Mouse (Mus musculus): Measurements from ENCODE around the gene Itga2.

Gene Itga2

DNA sequence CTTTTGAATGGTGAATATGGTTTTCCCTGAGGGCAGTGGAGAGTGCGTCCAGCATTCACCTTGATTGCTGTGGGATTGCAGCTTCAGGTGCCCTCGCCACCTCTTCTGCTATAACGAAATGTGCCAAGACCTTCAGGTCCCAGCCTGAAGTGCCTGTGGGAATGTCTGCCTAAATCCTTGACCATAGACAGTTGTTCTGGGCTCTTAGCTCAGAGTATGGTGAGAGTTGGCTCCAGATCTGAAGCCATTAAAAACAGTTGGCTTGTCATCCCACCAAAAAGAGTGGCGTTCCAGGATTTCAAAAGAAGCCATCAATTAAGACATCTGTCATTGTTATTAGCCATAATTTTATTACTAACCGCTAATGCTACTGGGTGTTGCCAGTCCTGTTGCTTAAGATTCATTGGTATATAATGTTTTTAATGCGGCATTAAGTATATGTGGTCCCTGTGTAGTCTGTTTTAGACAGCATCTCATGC, 106.5 kb downstream of the Itga2 start:
- CTCF ChIA-PET: no interaction called here

DNA sequence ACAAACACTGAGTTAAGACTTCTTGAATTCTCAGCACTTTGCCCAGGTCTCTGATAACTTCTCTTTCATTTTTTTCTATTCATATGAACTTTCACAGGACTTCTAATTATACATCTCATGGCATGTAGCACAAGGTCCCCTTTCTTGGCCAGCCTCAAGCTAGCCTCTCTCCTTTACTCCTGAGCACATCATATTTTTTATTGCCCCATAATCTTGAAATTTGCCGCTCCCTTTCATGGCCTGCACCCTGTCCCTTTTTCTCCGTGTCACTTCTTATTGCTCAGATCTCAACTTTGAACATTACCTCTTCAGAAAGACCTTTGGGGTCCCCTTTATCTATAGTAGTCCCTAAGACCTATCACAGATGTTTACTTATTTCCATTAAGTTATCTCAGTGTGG, 109.0 kb downstream of the Itga2 start:
- CTCF ChIA-PET: no interaction called here

DNA sequence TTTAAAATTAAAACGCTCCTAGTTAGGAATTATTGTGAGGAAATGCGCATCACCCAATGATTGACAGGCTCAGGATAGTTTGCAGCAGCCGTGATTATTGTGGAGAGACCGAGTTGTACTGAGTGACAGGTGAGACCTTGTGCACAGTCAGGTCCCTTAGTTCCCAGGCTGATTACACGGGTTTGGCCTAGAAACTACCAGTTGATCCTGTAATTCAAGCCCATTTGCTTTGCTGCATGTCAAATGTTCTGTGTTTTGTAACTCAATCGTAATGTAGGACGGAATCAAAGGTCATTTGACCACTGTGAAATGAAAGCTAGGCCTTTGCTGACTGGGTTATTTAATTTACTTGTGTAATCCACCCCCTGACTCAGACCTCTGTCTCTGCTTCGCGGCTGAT, 113.4 kb downstream of the Itga2 start:
- CTCF ChIA-PET: no interaction called here

DNA sequence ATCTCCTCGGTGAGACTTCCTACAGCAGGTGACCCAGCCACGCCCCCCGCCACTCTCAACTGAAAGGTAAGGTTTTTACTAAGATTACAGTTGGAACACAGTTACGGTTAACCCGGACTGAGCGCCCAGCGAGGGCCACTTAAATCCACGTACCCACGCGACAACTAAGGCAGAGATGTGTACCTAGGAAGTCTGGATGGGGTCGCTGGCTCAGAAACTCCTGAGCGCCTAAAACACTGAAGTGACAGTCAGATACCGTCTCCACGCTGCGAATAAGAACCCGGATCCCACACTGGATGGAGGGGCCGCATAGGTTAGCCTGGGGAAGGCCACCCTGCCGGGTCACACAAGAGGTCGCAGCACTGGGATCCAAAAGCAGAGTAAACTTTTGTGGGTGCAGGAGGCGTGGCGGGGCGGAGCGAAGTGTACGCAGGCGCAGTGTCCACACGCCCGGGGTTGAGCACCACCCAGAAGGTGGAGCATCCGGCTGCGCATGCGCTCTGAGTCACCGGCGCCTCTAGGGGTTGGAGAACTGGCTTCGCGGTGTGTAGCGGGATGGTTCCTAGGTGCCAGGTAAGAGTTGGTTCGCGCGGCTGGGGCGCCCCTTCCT, 114.0 kb downstream of the Itga2 start, which contains the start of gene Mocs2:
Gene Mocs2 (plus strand): TSS at position 486 of the 610 bp plus-strand sequence.
- CTCF ChIA-PET: no interaction called here

DNA sequence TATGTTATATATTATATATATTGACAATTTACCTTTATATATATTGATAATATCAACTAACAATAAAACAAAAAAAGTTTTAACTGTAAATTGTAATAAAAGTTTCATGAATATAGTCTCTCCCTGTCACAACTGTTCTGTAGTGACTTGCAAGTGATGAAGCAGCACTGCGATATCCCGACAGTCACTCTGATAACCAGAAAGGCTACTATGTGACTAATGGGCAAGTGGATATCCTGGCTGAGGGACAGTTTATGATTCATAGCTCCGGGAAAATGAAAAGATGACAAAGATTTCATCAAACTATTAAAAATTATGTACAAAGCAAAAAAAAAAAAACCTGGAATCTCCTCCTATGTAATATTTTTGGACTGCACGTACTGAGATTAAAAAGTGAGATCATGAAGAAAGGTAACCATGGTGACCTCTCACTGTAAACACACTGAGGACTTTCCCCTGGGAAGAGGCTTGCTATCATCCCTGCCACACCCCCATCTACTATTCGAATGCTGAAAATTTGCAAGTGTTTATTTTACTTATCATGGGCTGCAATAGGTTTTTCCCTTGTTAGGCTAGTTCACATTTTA, 122.2 kb downstream of the Itga2 start:
- CTCF ChIA-PET: no interaction called here

DNA sequence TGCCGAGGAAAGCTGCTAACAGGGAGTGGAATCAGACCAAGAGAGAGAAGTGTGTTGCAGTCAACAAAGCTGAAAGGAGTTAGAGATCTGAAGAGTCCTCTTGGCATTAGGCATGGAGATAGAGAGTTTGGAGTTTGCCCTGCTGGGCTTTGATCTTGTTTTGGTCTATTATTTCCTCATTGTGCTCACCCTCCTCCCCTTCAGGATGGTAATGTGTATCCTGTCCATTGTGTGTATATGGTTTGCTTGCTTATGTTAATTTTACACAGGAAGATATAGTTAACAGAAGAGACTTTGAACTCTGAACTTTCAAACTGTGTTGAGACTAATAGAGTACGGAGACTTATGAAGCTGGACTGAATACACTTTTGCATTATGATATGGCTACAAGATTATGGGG, 128.9 kb downstream of the Itga2 start:
- CTCF ChIA-PET: no interaction called here

DNA sequence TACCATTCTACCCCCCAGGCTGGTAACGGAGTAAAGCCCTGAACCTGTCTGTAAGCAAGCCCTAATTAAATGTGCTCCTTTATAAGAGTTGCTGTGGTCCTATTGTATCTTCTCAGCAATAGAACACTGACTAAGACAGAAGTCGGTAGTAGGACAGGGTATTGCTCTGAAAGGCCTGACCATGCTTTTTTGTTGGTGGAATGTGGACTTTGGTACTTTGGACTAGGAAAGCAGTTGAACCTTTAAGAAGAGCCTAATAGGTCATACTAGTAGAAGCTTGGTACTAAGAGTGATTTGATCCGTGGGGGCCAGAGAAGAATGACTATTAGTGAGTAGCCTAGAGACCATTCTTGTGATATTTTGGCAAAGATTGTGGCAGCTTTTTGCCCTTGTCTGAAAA, 130.0 kb downstream of the Itga2 start:
- CTCF ChIA-PET: no interaction called here

DNA sequence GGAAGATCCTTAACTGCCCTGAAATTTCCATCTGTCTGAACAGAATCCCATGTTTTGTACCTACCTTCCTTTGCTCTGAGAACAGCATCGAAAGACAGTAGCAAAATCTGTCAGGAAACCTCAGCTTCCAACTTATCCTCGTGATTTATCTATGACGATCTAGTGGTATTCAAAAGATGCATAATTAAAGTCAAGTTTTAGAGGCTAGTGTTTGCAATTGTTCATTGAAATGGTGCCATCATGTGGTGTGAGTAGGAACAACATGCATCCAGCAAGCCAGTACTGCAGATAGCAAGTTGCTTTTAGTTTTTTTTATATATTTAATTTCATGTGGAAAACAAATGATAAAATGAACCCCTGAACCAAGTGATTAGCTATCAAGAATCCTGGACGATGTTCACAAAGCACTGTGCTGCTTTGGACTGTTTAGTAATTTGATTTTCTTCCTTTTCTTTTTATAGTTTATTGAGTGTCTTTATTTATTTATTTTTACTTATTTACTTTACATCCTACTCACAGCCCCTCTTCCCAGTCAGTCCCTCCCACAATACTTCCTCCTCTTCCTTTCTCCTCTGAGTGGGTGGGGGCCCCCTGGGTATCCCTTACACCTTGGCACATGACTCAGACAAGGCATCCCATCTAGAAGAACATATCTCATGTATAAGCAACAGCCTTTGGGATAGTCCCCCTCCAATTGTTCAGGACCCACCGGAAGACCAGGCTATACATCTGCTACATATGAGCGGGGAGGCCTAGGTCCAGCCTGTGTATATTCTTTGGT, 138.5 kb downstream of the Itga2 start:
- CTCF ChIA-PET: no interaction called here

DNA sequence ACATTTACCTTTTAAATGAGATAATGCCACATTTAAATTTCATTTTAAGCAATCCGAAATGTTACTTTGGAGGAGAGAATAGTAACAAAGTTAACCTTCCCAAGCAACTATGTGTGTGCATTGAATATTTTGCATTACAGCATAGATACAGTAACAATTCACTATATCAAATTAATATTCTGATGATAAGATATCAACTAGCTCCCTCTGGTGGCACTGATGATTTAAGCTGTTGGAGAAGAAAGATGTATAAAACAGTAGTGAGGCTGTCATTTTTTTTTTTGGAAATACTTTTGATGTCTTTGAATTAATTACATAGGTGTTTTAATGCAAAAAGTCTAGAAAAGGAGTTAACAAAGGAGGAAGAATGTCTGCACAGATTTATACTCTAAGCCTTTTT, 140.4 kb downstream of the Itga2 start:
- CTCF ChIA-PET: interaction anchor here (0.7 kb wide), 1 partner anchor 737 kb away, joined by 4 read pairs; no protein-coding TSS in a partner anchor
